In the genomic region with DNA sequence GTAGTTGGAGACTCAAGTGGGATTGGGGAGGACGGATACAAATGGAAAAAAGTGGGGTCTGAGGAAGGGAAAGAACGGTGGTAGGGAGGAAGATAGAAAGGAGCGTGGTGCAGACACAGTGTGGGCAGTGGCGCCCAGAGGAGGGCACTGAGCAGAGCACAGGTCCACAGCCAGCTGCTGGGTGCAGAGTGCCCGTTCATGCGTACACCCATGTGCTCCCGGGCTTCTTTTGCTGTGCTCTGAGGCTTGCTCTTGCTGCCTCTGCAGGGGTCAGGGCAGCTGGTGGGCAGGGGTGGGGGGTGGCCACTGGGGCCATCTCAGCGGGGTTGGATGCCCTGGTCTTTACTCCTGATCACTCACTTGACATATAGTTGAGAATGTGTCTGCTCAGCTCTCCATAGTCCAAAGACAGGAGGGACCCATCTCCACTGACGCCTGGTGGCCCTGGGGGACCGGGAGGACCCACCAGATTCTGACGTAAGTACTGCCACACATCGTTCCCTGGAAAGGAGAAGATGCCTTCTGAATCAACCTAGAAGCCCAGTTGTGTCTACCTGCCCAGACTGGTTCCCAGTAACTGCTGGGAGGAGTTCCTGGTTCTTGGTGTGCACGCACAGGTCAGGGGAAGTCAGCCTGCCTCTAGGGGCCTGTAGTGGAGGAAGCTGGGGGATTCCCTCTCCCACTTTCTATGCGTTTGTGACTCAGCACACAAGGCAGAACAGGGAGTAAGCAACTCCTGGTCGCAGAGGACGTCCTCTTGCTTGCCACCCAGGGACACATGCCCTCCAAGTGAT, we compare ENCODE assay signal across 24 mouse cellular contexts. TPM values are rescaled to one million over a fixed set of nuclear protein-coding genes. Genes with fewer than 3 reads are reported as not detected.
A peak's percentile ranks its signal among the peaks of the same experiment; 100 is the strongest.
DNase-seq lines count a peak whose midpoint lies in the region; ATAC-seq and TF ChIP-seq lines count a peak whose summit lies in the region.
"Had no signal": no experiment of that assay in that cellular context is flagged by ENCODE, and none has a peak within 500 bp of the region (broad histone marks: within the 10 kb centered on the region; RNA-seq: fewer than 3 reads in every experiment).

No protein-coding gene starts in this region.

- no peak for TF ChIP-seq CTCF in liver, postnatal 0 days (IDR thresholded peaks at IDR 0.05; ENCODE audit: low read depth)

- H3K27ac ChIP-seq in liver, postnatal 0 days (ENCODE audit: low read depth): no peak overlapping the region
- H3K27ac ChIP-seq: forebrain, embryonic 15.5 days; heart, embryonic 13.5 days; hindbrain, embryonic 13.5 days; layer of hippocampus, adult 2 months; limb, embryonic 13.5 days; liver, embryonic 15.5 days; midbrain, embryonic 13.5 days had no signal

- no peak overlapping the region for H3K4me2 ChIP-seq in liver, postnatal 0 days (ENCODE audit: low read depth, low read length)
- H3K4me2 ChIP-seq in myocyte (ENCODE audit: low read depth): no peak overlapping the region
- H3K4me2 ChIP-seq: forebrain, embryonic 15.5 days; heart, embryonic 13.5 days; hindbrain, embryonic 13.5 days; limb, embryonic 13.5 days; liver, embryonic 15.5 days; midbrain, embryonic 13.5 days had no signal

- no peaks in the 10 kb centered on the region for H3K27me3 ChIP-seq in liver, postnatal 0 days (ENCODE audit: insufficient read depth, low read length)
- H3K27me3 ChIP-seq in myocyte (ENCODE audit: control insufficient read depth, insufficient read depth, insufficient read length): no peaks in the 10 kb centered on the region
- H3K27me3 ChIP-seq: forebrain, embryonic 15.5 days; heart, embryonic 13.5 days; hindbrain, embryonic 13.5 days; limb, embryonic 13.5 days; liver, embryonic 15.5 days; midbrain, embryonic 13.5 days had no signal

- no peaks in the 10 kb centered on the region for H3K79me2 ChIP-seq in myocyte (ENCODE audit: control insufficient read depth, insufficient read depth)

- ATAC-seq in liver, postnatal 0 days: no peak
- ATAC-seq in common myeloid progenitor, adult 5-6 weeks (replicated peaks; ENCODE audit: low read depth, poor library complexity, severe bottlenecking): 0 out of 2 replicates have a peak, but pooled peaks have one; percentile 19
- ATAC-seq: forebrain, embryonic 15.5 days; inflammation-experienced regulatory T-cells, adult 6 months; lung, postnatal 0 days; midbrain, embryonic 13.5 days had no signal

- H3K36me3 ChIP-seq in liver, postnatal 0 days (replicated peaks; ENCODE audit: insufficient read depth, low read length): 0 out of 2 replicates have a peak, but pooled peaks cover 4% of the 10 kb centered on the region
- peaks cover 14% of the 10 kb centered on the region for H3K36me3 ChIP-seq in myocyte (ENCODE audit: control insufficient read depth, insufficient read depth)
- H3K36me3 ChIP-seq: forebrain, embryonic 15.5 days had no signal

- no peak for TF ChIP-seq EP300 in liver, postnatal 0 days (IDR thresholded peaks at IDR 0.05; ENCODE audit: low read depth)

- no peak overlapping the region for H3ac ChIP-seq in myocyte (ENCODE audit: control insufficient read depth, insufficient read length)

- no peaks in the 10 kb centered on the region for H3K4me1 ChIP-seq in liver, postnatal 0 days (ENCODE audit: insufficient read depth)
- H3K4me1 ChIP-seq: forebrain, embryonic 15.5 days; hindbrain, embryonic 13.5 days; limb, embryonic 13.5 days had no signal

- TF ChIP-seq POLR2A in myocyte (IDR thresholded peaks at IDR 0.05; ENCODE audit: insufficient read length, low read depth): no peak

- 70% methylated on average over 16 of the region's 16 CpGs for WGBS in liver, postnatal 0 days (ENCODE audit: insufficient replicate concordance)

- H3K9ac ChIP-seq in liver, postnatal 0 days (replicated peaks): no peak overlapping the region
- H3K9ac ChIP-seq: forebrain, embryonic 15.5 days; heart, embryonic 13.5 days; hindbrain, embryonic 13.5 days; limb, embryonic 13.5 days; liver, embryonic 15.5 days; midbrain, embryonic 13.5 days had no signal

- H3K9me3 ChIP-seq in liver, postnatal 0 days (ENCODE audit: low read length): no peaks in the 10 kb centered on the region
- H3K9me3 ChIP-seq: forebrain, embryonic 15.5 days; heart, embryonic 13.5 days; hindbrain, embryonic 13.5 days; limb, embryonic 13.5 days; liver, embryonic 15.5 days; midbrain, embryonic 13.5 days had no signal

- no peak overlapping the region for H3K4me3 ChIP-seq in liver, postnatal 0 days (ENCODE audit: low read depth, low read length)
- no peak overlapping the region for H3K4me3 ChIP-seq in myocyte
- H3K4me3 ChIP-seq: forebrain, embryonic 15.5 days; heart, embryonic 13.5 days; hindbrain, embryonic 13.5 days; layer of hippocampus, adult 2 months; limb, embryonic 13.5 days; liver, embryonic 15.5 days; midbrain, embryonic 13.5 days had no signal

- peak; percentile 1 for DNase-seq in cerebellum, adult 9-11 months
- DNase-seq in cerebellum, postnatal 36 days: no peak
- DNase-seq in liver, postnatal 0 days: peak; percentile 12
- DNase-seq in liver: no peak
- DNase-seq in gastrocnemius, postnatal 10 days: no peak
- DNase-seq: adrenal gland, postnatal 36 days; cerebellum, postnatal 14 days; embryo, embryonic 11 days; heart, adult 18-20 months; heart, postnatal 36 days; kidney, adult 8-10 months; right cerebral cortex, postnatal 14 days; thymus, postnatal 25 days had no signal

TF ChIP-seq in myocyte, 11 proteins besides CTCF, POLR2A, EP300 and RAD21:
- TF ChIP-seq POLR2AphosphoS2 (IDR thresholded peaks at IDR 0.05; ENCODE audit: insufficient read length, low read depth): peak; percentile 35
- no peak for TF ChIP-seq CEBPB (IDR thresholded peaks at IDR 0.05; ENCODE audit: insufficient read depth, poor library complexity, severe bottlenecking)

RNA-seq across cellular contexts. Expression of a gene that starts 41.3 kb away (rescaled TPM):
- 0.11 and 0.14 TPM in 2 replicates for polyA plus RNA-seq in liver, postnatal 0 days (2015; fragmentation: Nextera tagmentation; extraction: Ambion mirVana)
- not detected in 2 replicates for total RNA-seq in common myeloid progenitor, adult 5-6 weeks (2017)
- polyA plus RNA-seq in myocyte (2012; fragmentation: generic; extraction: Trizol): 0.18 TPM
- 1 to 10 TPM in 1 of 2 experiments, under 1 TPM in 1; 0.65 to 1.3 TPM for total RNA-seq in gastrocnemius, postnatal 10 days (2021)
- total RNA-seq: heart, postnatal 36 days; layer of hippocampus, adult 2 months had no signal
- polyA plus RNA-seq: inflammation-experienced regulatory T-cells, adult 6 months had no signal

Comparison
In these comparisons a context has a peak if more than half of its experiments do, and no peak if none do; other contexts are left out.
1. DNase-seq: peak in cerebellum, adult 9-11 months (single experiment) and liver, postnatal 0 days (single experiment); none in cerebellum, postnatal 36 days (0 of 2), liver (single experiment) and gastrocnemius, postnatal 10 days (single experiment).